Mouse (Mus musculus) embryonic facial prominence, embryonic 13.5 days (tissue): Measurements from ENCODE around the gene Prdx4. TPM values are rescaled to one million over a fixed set of nuclear protein-coding genes. Genes with fewer than 3 reads are reported as not detected.

Experiments used
- polyA plus RNA-seq: library from polyadenylated mRNA; unstranded; fragments of >200 nt; fragmentation: Nextera tagmentation; extraction: Ambion mirVana; gene quantifications from 2 replicates; pipeline ENCODE4 v1.2.1, GENCODE M21; 2015

Gene Prdx4
- polyA plus RNA-seq, 1 experiment from 2014 or later = 258 TPM

Other genes starting within 250 kb of the Prdx4 start
- gene Magea2, start 247.1 kb downstream of the Prdx4 start, polyA plus RNA-seq = not detected in 2 replicates
- not detected in 2 replicates for gene Cldn34b2, start 212.3 kb downstream of the Prdx4 start, polyA plus RNA-seq
- 114 and 147 TPM in 2 replicates for gene Sat1, start 124.3 kb downstream of the Prdx4 start, polyA plus RNA-seq
- 35.4 and 38.3 TPM in 2 replicates for gene Acot9, start 78.3 kb downstream of the Prdx4 start, polyA plus RNA-seq